Mouse (Mus musculus): ENCODE data around the gene Kdm4c.

DNA sequence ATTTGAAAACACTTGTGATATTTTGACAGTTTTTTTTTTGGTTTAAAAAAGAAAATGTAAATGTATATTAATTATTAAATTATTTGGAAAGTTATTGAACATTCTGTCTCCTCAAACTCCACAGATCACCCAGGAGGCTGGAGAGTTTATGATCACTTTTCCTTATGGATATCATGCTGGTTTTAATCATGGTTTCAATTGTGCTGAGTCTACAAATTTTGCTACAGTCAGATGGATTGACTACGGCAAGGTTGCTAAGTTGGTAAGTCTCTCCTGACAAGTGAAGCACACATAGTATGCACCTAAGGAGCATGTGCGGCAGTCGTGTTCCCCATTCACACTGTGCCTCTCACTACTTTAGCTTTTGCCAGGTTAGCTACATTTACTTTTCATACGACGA is 73.1 kb downstream of the Kdm4c start:
- TF ChIP-seq POLR2A (IDR thresholded peaks at IDR 0.05; ENCODE audit: borderline replicate concordance, extremely low read depth, low read depth, low read length) = no peak
- no peak for TF ChIP-seq CTCF (IDR thresholded peaks at IDR 0.05; ENCODE audit: insufficient read depth, low read length)
